Mouse (Mus musculus): ENCODE results near the gene Dld.

Gene Dld

GRCm38 (mm10) chr12:31350944-31351928 lies at the start of gene Dld:
Dld (minus strand) TSS chr12:31351453.
- peak; percentile 95 for DNase-seq (ENCODE audit: low read depth, low spot score)

- DNase-seq (ENCODE audit: low read depth, low spot score) = no peak
Measured at GRCm38 (mm10) chr12:31400821-31401220, 49.6 kb upstream of the Dld start.

DNA sequence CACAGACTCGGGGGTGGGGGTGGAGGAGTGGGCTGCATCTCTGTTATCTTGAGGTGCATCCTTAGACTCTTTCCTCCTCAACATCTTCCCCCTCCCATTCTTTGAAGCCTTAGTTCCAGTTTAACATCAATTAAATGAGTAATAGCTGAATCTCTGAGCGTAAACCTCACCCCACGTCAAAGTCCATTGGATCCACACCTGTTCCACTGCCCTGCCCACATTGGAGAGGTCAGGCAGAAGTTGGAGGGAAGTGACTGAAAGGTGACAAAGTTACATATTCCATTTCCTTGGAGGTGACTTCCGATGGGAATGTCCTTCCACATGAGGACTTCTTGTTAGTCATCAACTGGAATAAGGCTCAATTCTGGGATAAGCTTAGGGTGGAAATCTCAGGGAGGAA lies 46.5 kb upstream of the Dld start:
- DNase-seq (ENCODE audit: low read depth, low spot score) = no peak

DNA sequence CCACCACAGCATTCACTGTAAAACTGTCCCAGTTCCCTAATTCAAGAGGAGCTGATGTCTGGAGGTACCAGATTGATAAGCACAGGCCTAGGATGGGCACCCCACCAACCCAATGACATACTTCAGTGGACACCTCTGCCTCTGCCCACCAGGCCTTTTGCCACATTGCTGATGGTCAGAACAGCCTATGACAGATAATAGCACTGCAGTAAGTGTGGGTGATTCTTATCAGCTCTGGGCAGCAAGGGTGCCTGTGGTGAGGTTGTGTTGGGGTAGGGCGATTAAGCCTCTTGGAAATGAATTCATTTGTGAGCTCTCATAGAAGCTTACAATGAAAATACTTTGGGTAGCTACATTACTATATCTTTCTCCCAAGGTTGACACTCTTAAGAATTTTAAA lies 44.6 kb upstream of the Dld start:
- DNase-seq (ENCODE audit: low read depth, low spot score) = no peak

DNA sequence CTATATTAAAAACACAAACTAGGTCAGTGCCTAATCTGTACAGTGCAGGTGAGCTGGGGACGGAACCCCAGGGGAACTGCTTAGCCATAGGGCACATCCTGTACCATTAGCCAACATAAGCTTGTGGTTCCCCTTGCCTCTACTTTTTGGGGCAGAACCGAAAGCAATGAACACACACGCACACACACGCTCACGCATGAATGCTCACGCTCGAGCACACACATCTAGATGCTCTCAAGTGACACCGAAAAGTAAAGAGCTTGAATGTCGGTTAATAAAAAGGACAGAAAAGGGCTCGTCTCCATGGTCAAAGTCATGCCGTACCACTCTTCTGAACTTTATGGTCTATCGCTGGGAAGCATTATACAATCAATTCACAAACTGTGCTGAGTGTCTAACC lies 40.4 kb upstream of the Dld start:
- no peak for DNase-seq (ENCODE audit: low read depth, low spot score)

- no peak for DNase-seq (ENCODE audit: low read depth, low spot score)
Measured at GRCm38 (mm10) chr12:31390571-31390970, 39.3 kb upstream of the Dld start, which contains the start of gene Slc26a3. Slc26a3 (plus strand) TSS chr12:31390871.

- no peak for DNase-seq (ENCODE audit: low read depth, low spot score)
Measured at GRCm38 (mm10) chr12:31387303-31387702, 36.0 kb upstream of the Dld start.

- no peak for DNase-seq (ENCODE audit: low read depth, low spot score)
Measured at GRCm38 (mm10) chr12:31382451-31382850, 31.2 kb upstream of the Dld start.

DNA sequence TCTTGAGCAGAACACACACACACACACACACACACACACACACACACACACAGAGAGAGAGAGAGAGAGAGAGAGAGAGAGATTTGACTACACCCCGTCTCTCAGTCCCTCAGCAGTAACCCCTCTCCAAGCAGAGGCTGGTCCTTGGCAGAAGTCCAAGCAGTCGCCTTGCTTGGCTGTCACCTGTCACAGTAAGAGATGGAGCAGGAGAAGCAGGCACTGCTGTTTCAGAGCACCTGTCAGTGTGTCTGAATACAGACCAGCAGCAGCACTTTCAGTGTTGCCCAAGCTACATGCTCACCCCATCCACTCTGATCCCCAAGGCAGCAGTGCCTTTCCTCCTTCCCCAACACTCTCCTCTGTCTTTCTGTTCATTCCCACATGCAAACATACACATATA lies 29.6 kb upstream of the Dld start:
- DNase-seq (ENCODE audit: low read depth, low spot score) = no peak

DNA sequence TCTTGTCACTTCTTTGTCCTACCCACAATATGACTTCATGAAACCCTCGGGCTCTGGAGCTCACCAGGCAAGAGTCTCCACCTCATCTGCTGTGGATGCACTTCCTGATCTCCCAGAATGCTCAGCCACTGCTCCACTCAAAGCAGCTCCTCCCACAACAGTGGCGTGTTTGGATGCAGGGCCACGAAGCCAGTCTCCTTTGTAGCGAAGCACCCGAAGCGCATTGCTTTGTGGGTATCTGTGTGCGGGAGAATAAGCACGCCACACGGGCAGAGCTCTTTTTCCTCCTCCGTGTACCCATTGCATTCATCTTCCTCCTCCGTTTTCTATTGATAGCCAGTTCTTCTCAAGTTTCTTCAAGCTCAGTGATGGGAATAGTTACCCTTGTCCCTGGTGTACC lies 26.0 kb upstream of the Dld start:
- no peak for DNase-seq (ENCODE audit: low read depth, low spot score)

GRCm38 (mm10) chr12:31376326-31376950 lies 25.2 kb upstream of the Dld start:
- peak; percentile 73 for DNase-seq (ENCODE audit: low read depth, low spot score)

DNA sequence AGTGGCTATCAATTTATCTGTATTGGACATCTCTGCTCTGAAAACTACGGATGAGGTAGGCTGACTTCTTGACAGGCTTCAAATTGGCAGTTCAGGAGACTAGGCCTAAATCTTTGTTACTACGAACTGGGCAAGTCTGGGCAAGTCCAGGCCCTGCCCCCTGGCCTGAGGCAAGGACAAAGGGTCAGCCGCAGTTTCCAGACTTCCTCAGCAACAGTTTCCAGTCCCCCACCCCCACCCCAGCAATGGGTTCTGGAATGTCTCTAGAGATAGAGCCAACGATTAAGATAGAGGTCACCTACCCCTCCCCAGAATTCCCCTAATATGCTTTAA lies 24.0 kb upstream of the Dld start:
- no peak for DNase-seq (ENCODE audit: low read depth, low spot score)

DNA sequence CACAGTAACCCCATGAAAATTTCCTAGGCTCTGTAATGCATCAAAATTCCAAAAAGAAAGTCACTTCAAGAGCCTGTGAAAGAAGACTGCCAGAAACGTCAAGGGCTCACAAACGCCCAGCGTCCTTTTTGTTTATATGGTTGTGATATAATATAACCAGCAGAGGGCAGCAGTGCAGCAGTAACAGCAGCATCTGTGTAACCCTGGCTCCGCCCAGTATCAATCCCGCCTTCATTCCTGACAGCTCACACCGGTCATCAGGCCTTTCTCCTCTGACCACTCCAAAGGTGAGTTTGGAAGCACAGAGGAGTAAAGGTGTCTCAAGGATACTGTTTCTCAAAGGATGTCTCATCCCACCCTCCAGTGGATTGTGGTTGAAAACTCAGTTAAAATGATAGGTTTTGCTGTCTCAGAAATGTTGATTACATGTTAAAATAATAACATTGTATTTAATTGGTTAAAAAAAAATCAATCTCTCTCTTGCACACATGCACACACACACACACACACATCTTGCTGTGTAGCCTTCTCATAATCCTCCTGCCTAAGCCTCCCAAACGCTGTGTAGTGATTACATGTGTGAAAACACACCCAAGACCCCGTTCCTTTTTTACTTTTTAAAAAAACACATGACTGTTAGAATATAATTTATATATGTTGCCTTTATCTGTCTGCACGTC lies 23.5 kb upstream of the Dld start:
- DNase-seq (ENCODE audit: low read depth, low spot score) = peak; percentile 83

GRCm38 (mm10) chr12:31369656-31370055 lies 18.4 kb upstream of the Dld start:
- DNase-seq (ENCODE audit: low read depth, low spot score) = no peak

- DNase-seq (ENCODE audit: low read depth, low spot score) = peak; percentile 16
Measured at GRCm38 (mm10) chr12:31369118-31369517, 17.9 kb upstream of the Dld start.

GRCm38 (mm10) chr12:31367721-31368120 lies 16.5 kb upstream of the Dld start:
- no peak for DNase-seq (ENCODE audit: low read depth, low spot score)

- no peak for DNase-seq (ENCODE audit: low read depth, low spot score)
Measured at GRCm38 (mm10) chr12:31366428-31366827, 15.2 kb upstream of the Dld start.

DNA sequence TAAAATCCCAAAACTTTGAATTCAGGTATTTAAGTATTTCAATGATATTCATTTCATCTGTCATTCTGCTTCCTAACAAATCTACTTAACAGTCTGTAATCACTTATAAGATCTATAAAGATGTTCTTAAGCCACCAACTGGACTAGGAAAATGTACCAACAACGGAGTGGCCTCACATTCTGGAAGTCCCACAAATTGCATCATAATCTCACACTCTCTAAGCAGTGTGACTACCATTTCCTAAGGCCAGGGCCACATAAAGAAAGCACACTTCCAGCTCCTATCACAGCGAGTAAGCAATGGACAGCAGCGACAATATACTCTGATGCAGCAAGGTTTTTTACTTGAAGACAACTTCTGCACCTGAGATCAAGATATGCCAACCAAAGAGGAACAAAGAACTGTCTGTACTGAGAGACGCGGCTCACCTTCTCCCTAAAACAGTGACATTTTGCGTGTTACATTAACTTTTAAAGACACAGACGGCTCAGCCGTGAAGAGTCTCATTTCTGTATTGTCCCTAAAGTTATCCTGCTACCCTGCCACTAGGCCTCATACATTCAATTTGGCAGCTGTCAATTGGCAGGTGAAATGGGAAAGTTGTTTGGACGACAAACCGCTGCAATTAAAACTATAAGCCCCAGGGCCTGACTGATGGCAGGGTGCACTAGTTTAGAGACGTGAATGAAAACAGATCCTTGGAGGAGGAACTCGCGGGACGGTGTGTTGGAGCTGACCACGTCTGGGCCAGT lies 886 bp downstream of the Dld start:
- DNase-seq (ENCODE audit: low read depth, low spot score) = peak; percentile 8

GRCm38 (mm10) chr12:31333261-31333660 lies 18.0 kb downstream of the Dld start:
- DNase-seq (ENCODE audit: low read depth, low spot score) = no peak

GRCm38 (mm10) chr12:31327139-31327538 lies 24.1 kb downstream of the Dld start:
- no peak for DNase-seq (ENCODE audit: low read depth, low spot score)

GRCm38 (mm10) chr12:31323136-31323695 lies 28.0 kb downstream of the Dld start:
- no peak for DNase-seq (ENCODE audit: low read depth, low spot score)

Measured in forelimb bud, embryonic 11.5 days (tissue).